ENCODE assay signal across 7 mouse cellular contexts in the genomic region with DNA sequence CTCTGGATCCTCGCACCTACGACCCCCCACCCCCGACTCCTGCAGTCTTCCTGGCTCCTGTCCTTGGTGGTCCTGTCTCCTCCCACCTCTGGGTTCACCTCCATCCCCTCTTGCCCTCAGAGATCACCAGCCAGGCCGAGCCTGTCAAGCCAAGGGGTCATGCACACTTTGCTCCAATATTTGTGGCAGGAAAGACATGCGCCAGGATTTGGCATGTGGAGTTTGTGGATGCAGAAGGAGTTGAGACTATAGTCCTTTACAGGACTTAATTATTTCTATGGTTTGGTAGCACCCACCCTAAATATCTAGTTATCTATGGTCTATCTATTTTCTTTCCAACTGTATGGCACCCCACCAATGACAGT. TPM values are rescaled to one million over a fixed set of nuclear protein-coding genes. Genes with fewer than 3 reads are reported as not detected.
A peak's percentile ranks its signal among the peaks of the same experiment; 100 is the strongest.
DNase-seq lines count a peak whose midpoint lies in the region; ATAC-seq and TF ChIP-seq lines count a peak whose summit lies in the region.

No protein-coding gene starts in this region.

- no peak overlapping the region for H3K27ac ChIP-seq in left cerebral cortex, adult 2 months
- H3K27ac ChIP-seq in embryonic facial prominence, embryonic 10.5 days (replicated peaks) = peak overlapping the region; percentile 89
- H3K27ac ChIP-seq in intestine, embryonic 14.5 days (ENCODE audit: low read depth) = peak overlapping the region; percentile 94
- H3K27ac ChIP-seq in neural tube, embryonic 13.5 days (replicated peaks) = peak overlapping the region; percentile 84

- H3K9ac ChIP-seq in intestine, embryonic 14.5 days (ENCODE audit: low read length) = peak overlapping the region; percentile 67
- peak overlapping the region; percentile 76 for H3K9ac ChIP-seq in neural tube, embryonic 13.5 days

- no peak for DNase-seq in left cerebral cortex, adult 2 months (ENCODE audit: extremely low spot score in 1 of 2, low spot score in 2 of 2)
- no peak for DNase-seq in left cerebral cortex, adult 11 months (ENCODE audit: low spot score)
- no peak for DNase-seq in embryonic facial prominence, embryonic 10.5 days (ENCODE audit: low spot score)
- DNase-seq in intestine, embryonic 14.5 days (ENCODE audit: low spot score) = no peak
- DNase-seq in B cell, adult 2 months = no peak
- no peak for DNase-seq in layer of hippocampus, adult 8-10 months (ENCODE audit: low spot score in 2 of 2)

- H3K9me3 ChIP-seq in embryonic facial prominence, embryonic 10.5 days = no peaks in the 10 kb centered on the region
- H3K9me3 ChIP-seq in intestine, embryonic 14.5 days (ENCODE audit: control insufficient read depth, low read length) = no peaks in the 10 kb centered on the region
- no peaks in the 10 kb centered on the region for H3K9me3 ChIP-seq in neural tube, embryonic 13.5 days

- H3K36me3 ChIP-seq in embryonic facial prominence, embryonic 10.5 days (replicated peaks) = no peaks in the 10 kb centered on the region
- H3K36me3 ChIP-seq in intestine, embryonic 14.5 days (ENCODE audit: control insufficient read depth, insufficient read depth, low read length) = no peaks in the 10 kb centered on the region
- no peaks in the 10 kb centered on the region for H3K36me3 ChIP-seq in neural tube, embryonic 13.5 days

- intact Hi-C loops in left cerebral cortex, adult 2 months (cut with DNase I) = no loop called here

- no peak for ATAC-seq in intestine, embryonic 14.5 days (replicated peaks; ENCODE audit: low FRiP score, low TSS enrichment, low read depth)
- ATAC-seq in neural tube, embryonic 13.5 days (ENCODE audit: low read depth) = no peak

- H3K4me3 ChIP-seq in left cerebral cortex, adult 2 months = peak overlapping the region; percentile 64
- peak overlapping the region; percentile 71 for H3K4me3 ChIP-seq in embryonic facial prominence, embryonic 10.5 days
- H3K4me3 ChIP-seq in intestine, embryonic 14.5 days (ENCODE audit: low read depth, low read length) = peak overlapping the region; percentile 61
- peak overlapping the region; percentile 51 for H3K4me3 ChIP-seq in neural tube, embryonic 13.5 days

- no peaks in the 10 kb centered on the region for H3K27me3 ChIP-seq in embryonic facial prominence, embryonic 10.5 days (replicated peaks; ENCODE audit: low read depth, poor library complexity, severe bottlenecking)
- H3K27me3 ChIP-seq in intestine, embryonic 14.5 days (replicated peaks; ENCODE audit: control insufficient read depth, insufficient read depth, low read length) = no peaks in the 10 kb centered on the region
- H3K27me3 ChIP-seq in neural tube, embryonic 13.5 days = no peaks in the 10 kb centered on the region

- no peak for TF ChIP-seq CTCF in left cerebral cortex, adult 2 months (IDR thresholded peaks at IDR 0.05)

- peak overlapping the region; percentile 84 for H3K4me2 ChIP-seq in intestine, embryonic 14.5 days (ENCODE audit: low read length)
- H3K4me2 ChIP-seq in neural tube, embryonic 13.5 days = peak overlapping the region; percentile 83

- WGBS in embryonic facial prominence, embryonic 10.5 days = 8% methylated on average over 5 of the region's 5 CpGs
- WGBS in intestine, embryonic 14.5 days = 10% methylated on average over 5 of the region's 5 CpGs
- 6% methylated on average over 5 of the region's 5 CpGs for WGBS in neural tube, embryonic 13.5 days

- peaks cover 39% of the 10 kb centered on the region for H3K4me1 ChIP-seq in embryonic facial prominence, embryonic 10.5 days
- H3K4me1 ChIP-seq in intestine, embryonic 14.5 days (replicated peaks; ENCODE audit: control insufficient read depth, insufficient read depth, low read length) = peaks cover 7% of the 10 kb centered on the region; the same call in 1 of the 2 replicates
- peaks cover 36% of the 10 kb centered on the region for H3K4me1 ChIP-seq in neural tube, embryonic 13.5 days (replicated peaks)

RNA-seq across cellular contexts. Expression of a gene that starts 0.6 kb away (rescaled TPM):
- 1 to 10 TPM; 6.1 to 7.4 TPM for total RNA-seq in left cerebral cortex, adult 2 months (2021)
- 2.0 and 2.3 TPM in 2 replicates for polyA plus RNA-seq in embryonic facial prominence, embryonic 10.5 days (2016; fragmentation: Nextera tagmentation; extraction: Ambion mirVana)
- polyA plus RNA-seq in intestine, embryonic 14.5 days (2014; fragmentation: Nextera tagmentation; extraction: Ambion mirVana) = 9.9 and 10.7 TPM in 2 replicates
- 2.7 and 3.5 TPM in 2 replicates for polyA plus RNA-seq in neural tube, embryonic 13.5 days (2015; fragmentation: Nextera tagmentation; extraction: Ambion mirVana)
- 10 to 100 TPM; 11.3 to 16.7 (median 15.4) TPM for total RNA-seq in layer of hippocampus, adult 8-10 months (2022)
